Mouse (Mus musculus): ENCODE measurements around the gene Lad1. TPM values are rescaled to one million over a fixed set of nuclear protein-coding genes. Genes with fewer than 3 reads are reported as not detected.
A peak's percentile ranks its signal among the peaks of the same experiment; 100 is the strongest.

Lad1 gene
- polyA plus RNA-seq, 2 experiments from 2014 or later: 9.2 to 13.6 TPM

GRCm38 (mm10) chr1:135847139-135847562, 28.8 kb downstream of the Lad1 start:
- no peak for ATAC-seq

GRCm38 (mm10) chr1:135847611-135848351, 29.4 kb downstream of the Lad1 start:
- no peak for ATAC-seq

GRCm38 (mm10) chr1:135850722-135851512, 32.5 kb downstream of the Lad1 start:
- ATAC-seq: no peak

- ATAC-seq: no peak
These were observed 33.8 kb downstream of the Lad1 start for GRCm38 (mm10) chr1:135852044-135852756.

GRCm38 (mm10) chr1:135853200-135853599, 34.8 kb downstream of the Lad1 start:
- ATAC-seq: no peak

- no peak for ATAC-seq
These were observed 36.4 kb downstream of the Lad1 start for GRCm38 (mm10) chr1:135854591-135855343.

GRCm38 (mm10) chr1:135855344-135855687, 36.9 kb downstream of the Lad1 start:
- ATAC-seq: no peak

- ATAC-seq: no peak
These were observed 37.7 kb downstream of the Lad1 start for GRCm38 (mm10) chr1:135856070-135856469.

- no peak for ATAC-seq
These were observed 38.9 kb downstream of the Lad1 start for GRCm38 (mm10) chr1:135857137-135857775.

GRCm38 (mm10) chr1:135858533-135858932, 40.1 kb downstream of the Lad1 start:
- no peak for ATAC-seq

- no peak for ATAC-seq
These were observed 42.7 kb downstream of the Lad1 start for GRCm38 (mm10) chr1:135861091-135861490.

GRCm38 (mm10) chr1:135861980-135862552, 43.7 kb downstream of the Lad1 start:
- ATAC-seq: no peak

GRCm38 (mm10) chr1:135862561-135862960, 44.2 kb downstream of the Lad1 start:
- no peak for ATAC-seq

- no peak for ATAC-seq
These were observed 45.5 kb downstream of the Lad1 start for GRCm38 (mm10) chr1:135863786-135864335.

GRCm38 (mm10) chr1:135864830-135865229, 46.4 kb downstream of the Lad1 start:
- no peak for ATAC-seq

- ATAC-seq: peak; percentile 45
These were observed 47.3 kb downstream of the Lad1 start for GRCm38 (mm10) chr1:135865518-135866194.

- no peak for ATAC-seq
These were observed 50.2 kb downstream of the Lad1 start for GRCm38 (mm10) chr1:135868570-135868969.

GRCm38 (mm10) chr1:135872991-135873390, 54.6 kb downstream of the Lad1 start:
- ATAC-seq: no peak

- ATAC-seq: no peak
These were observed 58.9 kb downstream of the Lad1 start for GRCm38 (mm10) chr1:135877248-135877647.

GRCm38 (mm10) chr1:135882385-135883109, 64.1 kb downstream of the Lad1 start:
- no peak for ATAC-seq

All from CD4-positive, CD25-positive, alpha-beta regulatory T cell, adult 4 months (primary cell).